Mouse (Mus musculus) neutrophil, adult 83 days (primary cell): Measurements from ENCODE around the gene Pgm2l1. TPM values are rescaled to one million over a fixed set of nuclear protein-coding genes. Genes with fewer than 3 reads are reported as not detected.

Source experiments
- total RNA-seq, 2 experiments: library from RNA; stranded (reverse); gene quantifications; one replicate each; pipeline ENCODE4 v1.2.4; 2023

Pgm2l1 gene
- total RNA-seq: 1 to 10 TPM; 8.7 to 9.1 TPM

GRCm38 (mm10) chr7:100227158-100227875 lies at the start of gene Pgm2l1:
Gene Pgm2l1 (plus strand): TSS chr7:100227394.

DNA sequence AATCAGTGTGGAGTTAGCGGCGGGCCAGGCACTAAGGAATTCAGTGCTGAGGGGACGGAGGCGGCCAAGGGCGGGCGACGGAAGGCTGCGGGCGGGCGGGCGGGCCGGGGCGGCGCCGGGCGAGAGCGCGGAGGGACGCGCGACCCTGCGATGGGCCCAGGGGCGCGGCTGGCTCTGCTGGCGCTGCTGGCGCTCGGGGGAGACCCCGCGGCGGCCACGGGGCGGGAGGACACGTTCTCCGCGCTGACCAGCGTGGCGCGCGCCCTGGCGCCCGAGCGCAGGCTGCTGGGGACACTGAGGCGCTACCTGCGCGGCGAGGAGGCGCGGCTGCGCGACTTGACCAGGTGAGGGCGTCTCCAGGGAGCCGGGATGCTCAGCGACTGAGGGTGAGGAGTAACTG lies 58.2 kb downstream of the Pgm2l1 start, which contains the start of gene P4ha3:
TSS of gene P4ha3 (plus strand) at position 138 of the 400 bp plus-strand sequence.

Other genes with a start within 250 kb of the Pgm2l1 start
- gene Rnf169, start 246.9 kb upstream of the Pgm2l1 start, total RNA-seq: 10 to 100 TPM; 27.5 to 39.1 TPM
- under 1 TPM in 1 of 2 experiments, not detected in 1; 0.22 TPM for gene Chrdl2, start 221.2 kb upstream of the Pgm2l1 start, total RNA-seq
- gene Pold3, start 105.8 kb upstream of the Pgm2l1 start, total RNA-seq: 10 to 100 TPM; 53.8 to 60.8 TPM
- 1 to 10 TPM; 2.6 to 2.9 TPM for gene Lipt2, start 68.1 kb upstream of the Pgm2l1 start, total RNA-seq
- gene Kcne3, start 50.9 kb upstream of the Pgm2l1 start, total RNA-seq: 10 to 100 TPM; 16.8 to 24.7 TPM
- not detected for gene P4ha3, start 58.1 kb downstream of the Pgm2l1 start, total RNA-seq
- 10 to 100 TPM; 25.1 to 26.4 TPM for gene C2cd3, start 144.8 kb downstream of the Pgm2l1 start, total RNA-seq
- 10 to 100 TPM; 17.8 to 23.1 TPM for gene Ppme1, start 144.9 kb downstream of the Pgm2l1 start, total RNA-seq
- under 1 TPM; 0.29 to 0.44 TPM for gene Ucp3, start 245.6 kb downstream of the Pgm2l1 start, total RNA-seq